8 mouse cellular contexts compared by ENCODE assay signal in the genomic region with DNA sequence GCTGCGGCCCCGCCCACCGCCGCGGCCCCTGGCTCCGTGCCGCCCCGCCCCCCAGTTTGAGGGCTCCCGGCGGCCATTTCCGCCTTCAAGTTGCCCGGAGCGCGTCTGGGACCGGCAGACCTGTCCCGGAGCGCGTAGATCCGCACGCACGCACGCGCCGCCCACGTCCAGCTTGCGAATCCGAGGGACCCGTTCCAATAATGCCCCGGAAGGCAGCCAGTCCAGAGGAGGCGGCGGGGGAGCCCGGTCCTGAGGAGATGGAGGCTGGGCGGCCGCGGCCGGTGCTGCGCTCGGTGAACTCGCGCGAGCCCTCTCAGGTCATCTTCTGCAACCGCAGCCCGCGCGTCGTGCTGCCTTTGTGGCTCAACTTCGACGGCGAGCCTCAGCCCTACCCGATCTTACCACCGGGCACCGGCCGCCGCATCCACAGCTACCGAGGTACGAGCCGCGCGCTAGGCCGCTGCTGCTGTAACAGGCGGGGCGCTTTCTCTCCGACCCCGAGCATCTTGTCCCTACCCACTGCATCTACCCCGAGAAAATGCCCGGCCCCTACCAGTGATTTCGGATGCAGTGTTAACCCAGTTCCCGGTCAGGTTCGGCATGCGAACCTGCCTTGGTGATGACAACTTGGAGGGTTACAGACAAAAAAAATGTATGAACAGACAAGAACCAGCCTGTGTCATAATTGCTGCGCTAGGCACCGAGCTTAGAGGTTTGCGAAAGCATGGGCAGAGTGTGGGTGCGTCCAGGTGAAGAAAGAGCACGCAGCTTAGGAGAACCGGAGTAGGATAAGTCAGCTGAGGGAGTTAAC. TPM values are rescaled to one million over a fixed set of nuclear protein-coding genes. Genes with fewer than 3 reads are reported as not detected.
DNase-seq lines count a peak whose midpoint lies in the region; ATAC-seq lines count a peak whose summit lies in the region.

A gene (plus strand): TSS at position 19 of the 811 bp plus-strand sequence.

- peaks cover 2% of the 10 kb centered on the region; the same call in 1 of the 2 replicates for H3K4me1 ChIP-seq in hindbrain, embryonic 11.5 days (replicated peaks; ENCODE audit: control insufficient read depth, insufficient read depth, low read length)

- H3K9me3 ChIP-seq in hindbrain, embryonic 11.5 days (ENCODE audit: control insufficient read depth, low read length): no peaks in the 10 kb centered on the region

- WGBS in hindbrain, embryonic 11.5 days: 2% methylated on average over 52 of the region's 76 CpGs

- H3K9ac ChIP-seq in hindbrain, embryonic 11.5 days (ENCODE audit: low read depth, low read length): peak within 1 kb of the TSS; percentile 79

- no peaks in the 10 kb centered on the region for H3K36me3 ChIP-seq in hindbrain, embryonic 11.5 days (ENCODE audit: control insufficient read depth, insufficient read depth, low read length)

- H3K27me3 ChIP-seq in hindbrain, embryonic 11.5 days (ENCODE audit: control insufficient read depth, insufficient read depth, low read length): no peaks in the 10 kb centered on the region

- peak within 1 kb of the TSS; percentile 54 for H3K4me3 ChIP-seq in hindbrain, embryonic 11.5 days (ENCODE audit: low read depth, low read length)

- H3K27ac ChIP-seq in hindbrain, embryonic 11.5 days (ENCODE audit: low read depth, low read length): peak within 1 kb of the TSS; percentile 72

- peak within 1 kb of the TSS; percentile 58 for H3K4me2 ChIP-seq in hindbrain, embryonic 11.5 days (replicated peaks; ENCODE audit: low read depth, low read length)

- DNase-seq in Muller cell, postnatal 12 days (ENCODE audit: inconsistent ontology term): peak; percentile 91
- DNase-seq in cerebellum, postnatal 10 days: peak; percentile 90 to 92
- peak; percentile 84 to 85 for DNase-seq in frontal cortex, postnatal 10 days (ENCODE audit: low spot score in 2 of 2)
- peak; percentile 90 for DNase-seq in hindbrain, embryonic 11.5 days (ENCODE audit: low spot score)
- peak; percentile 73 to 80 for DNase-seq in layer of hippocampus, postnatal 25 days (ENCODE audit: extremely low spot score in 1 of 2, low spot score in 1 of 2)
- DNase-seq in lung, postnatal 25 days (ENCODE audit: low spot score): peak; percentile 89
- peak; percentile 83 for DNase-seq in retina, embryonic 14.5 days (ENCODE audit: low spot score)
- peak; percentile 94 for DNase-seq in thymus, postnatal 4 days

- ATAC-seq in hindbrain, embryonic 11.5 days (ENCODE audit: low FRiP score): peak; percentile 90

RNA-seq across cellular contexts. Expression of the gene that starts here (rescaled TPM):
- polyA plus RNA-seq in hindbrain, embryonic 11.5 days (2014; fragmentation: Nextera tagmentation; extraction: Ambion mirVana): 63.0 and 64.4 TPM in 2 replicates
- 10 to 100 TPM; 47.3 to 52.3 TPM for total RNA-seq in layer of hippocampus, postnatal 25 days (2021)

Comparison
In these comparisons a context has a peak if more than half of its experiments do, and no peak if none do; other contexts are left out.
1. Peak in every context shown above with its lines: DNase-seq, ATAC-seq, H3K4me3 ChIP-seq and H3K27ac ChIP-seq.